Mouse (Mus musculus) thymus, adult 2 months (tissue): Measurements from ENCODE around the gene Nek4.

Experiments used
- CTCF ChIP-seq: fragments of 200-500 bp; IDR thresholded peaks from 2 replicates; pipeline ENCODE4 v1.5.1; 2012; ENCODE audit warnings: mild to moderate bottlenecking, control low read depth, low read length, moderate library complexity, borderline replicate concordance; ENCODE audit not compliant: control insufficient read depth, poor library complexity, insufficient read depth; ENCODE audit errors: extremely low read depth
- POLR2A ChIP-seq: fragments of 200-500 bp; IDR thresholded peaks from 2 replicates; pipeline ENCODE4 v1.6.1; 2012; ENCODE audit warnings: mild to moderate bottlenecking, low read length, control low read depth, moderate library complexity; ENCODE audit not compliant: control insufficient read depth, poor library complexity, insufficient read depth; ENCODE audit errors: extremely low read depth

GRCm38 (mm10) chr14:30933351-30933750, 17.8 kb upstream of the Nek4 start:
- TF ChIP-seq CTCF (no peak), POLR2A (no peak)
